Mouse (Mus musculus) splenic B cell, adult 2 months (primary cell): Measurements from ENCODE around the gene Capn11.
A peak's percentile ranks its signal among the peaks of the same experiment; 100 is the strongest.

Experiments
- DNase-seq: peaks from one replicate; pipeline ENCODE4 v3.0.0-alpha.2; 2011; ENCODE audit warnings: low read depth, low spot score
- H3K27me3 ChIP-seq: 2 replicates; pipeline ENCODE4 v1.6.1; 2012; ENCODE audit warnings: mild to moderate bottlenecking, low read length, moderate library complexity, mixed read lengths; ENCODE audit not compliant: control insufficient read depth, poor library complexity, insufficient read depth, severe bottlenecking
- H3K36me3 ChIP-seq: 2 replicates; pipeline ENCODE4 v1.6.1; 2012; ENCODE audit warnings: mild to moderate bottlenecking, low read length, moderate library complexity, mixed read lengths; ENCODE audit not compliant: control insufficient read depth, poor library complexity, insufficient read depth, severe bottlenecking

Gene Capn11

GRCm38 (mm10) chr17:45659225-45659624, at the start of gene Capn11:
TSS of gene Capn11 (minus strand) at chr17:45659325.
- no peak for DNase-seq
- no peaks in the 10 kb centered on the region for H3K36me3 ChIP-seq

GRCm38 (mm10) chr17:45708179-45708578, 49.1 kb upstream of the Capn11 start:
- Histone ChIP-seq H3K27me3 (no peaks in the 10 kb centered on the region; the same call in 1 of the 2 replicates), H3K36me3 (no peaks in the 10 kb centered on the region)
- DNase-seq = no peak

More at GRCm38 (mm10) chr17:45659225-45659624, at the start of gene Capn11:
- H3K27me3 ChIP-seq = no peaks in the 10 kb centered on the region

DNA sequence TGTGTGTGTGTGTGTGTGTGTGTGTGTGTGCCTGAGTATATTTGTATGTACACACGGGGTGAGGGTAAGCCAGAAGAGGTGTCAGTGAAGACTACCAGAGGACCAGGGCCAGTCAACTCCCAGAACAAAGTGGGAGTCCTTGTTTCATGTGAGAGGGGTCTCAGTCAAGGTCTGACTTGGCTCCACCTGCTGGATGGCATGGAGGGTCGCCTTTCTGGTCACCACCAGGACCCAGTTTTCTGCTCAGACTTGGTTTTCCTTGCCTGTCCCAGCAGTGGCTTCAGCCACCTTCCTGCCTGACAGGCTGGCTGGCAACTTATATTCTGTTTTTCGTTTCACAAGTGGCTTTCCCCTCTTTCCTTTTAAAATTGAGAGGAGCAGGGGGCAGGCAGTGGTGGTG, 48.3 kb upstream of the Capn11 start:
- no peaks in the 10 kb centered on the region for H3K36me3 ChIP-seq
- no peak for DNase-seq
- H3K27me3 ChIP-seq = no peaks in the 10 kb centered on the region; the same call in 1 of the 2 replicates

DNA sequence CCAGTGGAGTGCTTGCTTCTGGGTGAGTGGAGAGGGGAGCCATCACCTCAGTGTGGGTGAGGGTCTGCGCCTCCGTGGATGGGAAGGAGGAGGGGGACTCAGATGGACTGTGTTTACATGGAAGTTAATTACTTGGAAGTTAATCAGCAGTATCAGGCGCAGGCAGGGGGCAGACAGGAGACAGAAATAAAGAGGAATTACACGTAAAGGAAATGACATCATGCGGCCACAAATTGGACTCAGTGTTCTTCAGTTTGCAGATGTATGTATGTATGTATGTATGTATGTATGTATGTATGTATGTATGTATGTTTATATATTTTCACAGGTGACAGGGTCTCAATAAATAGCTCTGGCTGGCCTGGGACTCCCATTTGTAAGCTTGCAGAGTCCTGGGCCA, 47.7 kb upstream of the Capn11 start:
- Histone ChIP-seq H3K36me3 (no peaks in the 10 kb centered on the region), H3K27me3 (no peaks in the 10 kb centered on the region; the same call in 1 of the 2 replicates)
- DNase-seq = no peak

DNA sequence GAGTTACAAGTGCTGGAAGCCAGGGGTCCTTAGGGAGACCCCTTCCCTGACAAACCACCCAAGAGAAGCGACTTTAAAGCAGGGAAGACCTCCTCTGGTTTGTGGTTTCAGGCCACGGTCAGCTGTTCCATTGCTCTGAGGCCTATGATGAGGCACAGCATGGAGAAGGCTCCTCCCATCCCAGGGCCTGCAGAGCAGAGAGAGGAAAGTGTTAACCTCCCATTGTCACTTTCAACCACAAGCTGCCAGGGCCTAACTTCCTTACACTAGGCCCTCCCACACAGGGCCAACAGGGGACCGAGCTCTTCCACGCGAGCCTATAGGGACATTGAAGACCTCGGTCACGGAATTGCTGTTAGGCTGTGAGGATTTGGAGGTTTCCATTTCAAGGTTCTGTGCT, 44.1 kb upstream of the Capn11 start:
- no peaks in the 10 kb centered on the region for H3K27me3 ChIP-seq
- DNase-seq = peak; percentile 12
- 0 out of 2 replicates have a peak, but pooled peaks cover 1% of the 10 kb centered on the region for H3K36me3 ChIP-seq

GRCm38 (mm10) chr17:45702254-45702653, 43.1 kb upstream of the Capn11 start:
- Histone ChIP-seq H3K27me3 (no peaks in the 10 kb centered on the region), H3K36me3 (peaks cover 1% of the 10 kb centered on the region; the same call in 1 of the 2 replicates)
- DNase-seq = no peak

GRCm38 (mm10) chr17:45701236-45701591, 42.1 kb upstream of the Capn11 start:
- DNase-seq = no peak
- Histone ChIP-seq H3K27me3 (no peaks in the 10 kb centered on the region), H3K36me3 (peaks cover 3% of the 10 kb centered on the region; the same call in 1 of the 2 replicates)

GRCm38 (mm10) chr17:45700496-45701235, 41.5 kb upstream of the Capn11 start:
- Histone ChIP-seq H3K36me3 (peaks cover 3% of the 10 kb centered on the region; the same call in 1 of the 2 replicates), H3K27me3 (no peaks in the 10 kb centered on the region)
- DNase-seq = no peak

GRCm38 (mm10) chr17:45699039-45699740, 40.1 kb upstream of the Capn11 start:
- H3K27me3 ChIP-seq = no peaks in the 10 kb centered on the region
- peaks cover 3% of the 10 kb centered on the region; the same call in 1 of the 2 replicates for H3K36me3 ChIP-seq
- DNase-seq = no peak

DNA sequence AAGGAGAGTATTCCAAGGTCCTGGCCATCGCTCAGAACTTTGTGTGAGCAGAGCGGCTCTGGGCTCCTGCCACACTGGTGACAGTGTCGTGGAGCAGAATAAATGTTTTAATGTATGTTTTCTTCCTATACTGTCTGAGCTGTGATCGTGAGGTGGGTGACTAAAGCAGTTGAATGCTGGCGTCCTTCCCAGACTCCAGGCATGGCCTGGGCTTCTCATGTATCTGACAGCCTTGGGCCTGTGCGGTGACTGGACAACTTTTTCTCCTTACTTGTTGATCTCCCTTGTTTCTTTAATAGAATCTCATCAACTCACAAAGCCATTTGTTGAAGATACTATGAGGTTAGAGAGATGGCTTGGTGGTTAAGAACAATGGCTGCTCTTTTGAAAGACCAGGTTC, 39.2 kb upstream of the Capn11 start:
- no peak for DNase-seq
- peaks cover 3% of the 10 kb centered on the region; the same call in 1 of the 2 replicates for H3K36me3 ChIP-seq
- H3K27me3 ChIP-seq = no peaks in the 10 kb centered on the region

GRCm38 (mm10) chr17:45696981-45697380, 37.9 kb upstream of the Capn11 start:
- no peak for DNase-seq
- peaks cover 3% of the 10 kb centered on the region; the same call in 1 of the 2 replicates for H3K36me3 ChIP-seq
- H3K27me3 ChIP-seq = no peaks in the 10 kb centered on the region

DNA sequence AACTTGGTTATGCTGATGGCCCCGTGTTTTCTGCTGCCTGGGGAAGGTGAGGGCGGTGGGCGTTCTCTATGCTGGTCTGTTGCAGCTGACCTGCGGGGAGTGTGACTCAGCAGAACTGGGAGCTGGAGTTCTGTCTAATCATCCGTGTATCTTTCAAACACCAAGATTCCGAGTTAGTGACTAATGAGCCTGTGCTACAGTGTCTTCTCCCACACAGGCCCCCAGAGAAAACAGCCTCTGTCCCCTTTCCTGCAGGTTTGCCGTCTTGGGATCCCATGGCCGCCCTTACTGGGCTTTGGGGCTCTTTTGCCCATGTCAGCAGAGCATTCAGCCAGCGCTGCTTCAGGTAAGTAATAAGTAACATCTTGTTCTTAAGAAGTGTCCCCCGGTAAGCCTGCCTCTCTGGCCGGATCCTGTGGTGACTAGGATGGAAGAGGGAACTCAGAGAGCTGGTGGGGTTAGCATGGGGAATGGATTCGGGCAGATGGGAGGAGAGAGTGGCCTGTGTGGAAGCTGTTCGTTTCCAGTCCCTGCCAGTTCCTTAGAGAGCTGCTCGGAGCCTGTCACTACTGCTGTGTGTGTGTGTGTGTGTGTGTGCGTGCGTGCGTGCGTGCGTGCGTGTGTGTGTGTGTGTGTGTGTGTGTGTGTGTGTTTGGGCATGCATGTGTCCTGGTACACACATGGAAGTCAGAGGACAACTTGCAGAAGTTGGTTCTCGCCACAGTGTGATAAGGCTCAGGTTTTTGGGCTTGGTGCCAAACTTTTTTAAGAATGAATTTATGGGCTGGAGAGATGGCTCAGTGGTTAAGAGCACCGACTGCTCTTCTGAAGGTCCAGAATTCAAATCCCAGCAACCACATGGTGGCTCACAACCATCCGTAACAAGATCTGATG, 36.3 kb upstream of the Capn11 start:
- Histone ChIP-seq H3K27me3 (no peaks in the 10 kb centered on the region), H3K36me3 (peaks cover 3% of the 10 kb centered on the region; the same call in 1 of the 2 replicates)
- DNase-seq = no peak

DNA sequence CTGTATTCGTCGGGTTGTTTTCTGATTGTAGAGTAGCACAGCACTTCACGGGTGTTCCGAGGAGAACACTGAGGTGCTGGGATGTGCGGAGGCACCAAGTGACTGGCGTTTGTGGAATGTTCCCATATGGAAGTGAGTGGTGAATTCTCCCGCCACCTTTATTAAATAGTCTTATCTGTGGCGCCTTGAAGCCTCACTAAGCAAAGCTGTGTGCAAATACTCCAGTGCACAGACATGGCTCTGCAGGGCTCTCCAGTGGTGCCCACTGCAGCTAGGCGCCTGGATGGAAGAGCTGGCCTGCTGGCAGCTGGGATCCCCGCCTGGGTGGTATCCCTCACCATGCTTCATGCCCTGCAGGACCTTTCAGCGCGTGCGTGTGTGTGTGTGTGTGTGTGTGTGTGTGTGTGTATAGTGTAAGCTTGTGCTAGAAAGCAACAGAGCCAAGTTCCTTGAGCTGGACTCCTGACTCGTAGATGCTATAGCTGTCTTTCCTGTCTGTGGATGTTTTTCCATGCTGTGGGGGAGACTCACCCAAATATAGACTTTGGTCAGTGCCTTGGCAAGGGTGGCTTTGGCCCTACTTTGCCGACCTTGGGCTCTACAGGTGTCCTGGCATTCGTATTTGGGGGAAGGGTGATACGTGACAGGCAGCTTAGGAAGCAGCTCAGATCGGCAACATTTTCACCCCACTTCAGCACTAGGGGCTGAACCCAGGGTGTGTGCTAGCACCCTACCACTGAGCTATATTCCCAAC, 34.9 kb upstream of the Capn11 start:
- H3K27me3 ChIP-seq = no peaks in the 10 kb centered on the region
- H3K36me3 ChIP-seq = peaks cover 3% of the 10 kb centered on the region; the same call in 1 of the 2 replicates
- no peak for DNase-seq

DNA sequence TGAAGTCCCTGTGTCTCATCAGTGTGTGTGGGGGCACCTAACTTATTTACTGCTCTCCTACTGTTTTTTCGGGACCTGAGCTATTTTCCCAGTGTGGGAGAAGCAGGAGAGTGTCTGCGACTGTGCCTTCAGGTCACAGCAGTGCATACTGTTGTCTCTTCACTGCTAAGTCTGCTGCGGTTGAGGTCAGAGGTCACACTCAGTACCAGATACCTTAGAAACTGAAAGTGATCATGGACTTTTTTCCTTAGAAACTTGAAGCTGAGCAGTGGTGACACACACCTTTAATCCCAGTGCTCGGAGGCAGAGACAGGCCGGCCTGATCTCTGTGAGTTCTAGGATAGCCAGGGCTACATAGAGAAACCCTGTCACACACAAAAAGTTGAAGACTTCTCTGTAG, 33.0 kb upstream of the Capn11 start:
- DNase-seq = no peak
- Histone ChIP-seq H3K27me3 (no peaks in the 10 kb centered on the region), H3K36me3 (peaks cover under 1% of the 10 kb centered on the region; the same call in 1 of the 2 replicates)
